Mouse (Mus musculus) limb, embryonic 12.5 days (tissue): ENCODE results near the gene Gpr82. TPM values are rescaled to one million over a fixed set of nuclear protein-coding genes. Genes with fewer than 3 reads are reported as not detected.
A peak's percentile ranks its signal among the peaks of the same experiment; 100 is the strongest.

Experiments
- ATAC-seq: fragments of 200-750 bp; cut with Nextera tagmentation; 2 replicates; pipeline ENCODE4 v1.8.0; 2017; ENCODE audit warnings: low read depth, moderate TSS enrichment; ENCODE audit not compliant: insufficient number of reproducible peaks, insufficient read depth, low FRiP score, low TSS enrichment
- H3K27ac ChIP-seq: fragments of 300-500 bp; sonication (generic); 2 replicates; pipeline ENCODE4 v1.5.1; 2016; ENCODE audit warnings: mild to moderate bottlenecking, moderate library complexity
- H3K27me3 ChIP-seq: fragments of 300-500 bp; sonication (generic); 2 replicates; pipeline ENCODE4 v1.6.1; 2016; ENCODE audit warnings: mild to moderate bottlenecking, moderate library complexity
- H3K36me3 ChIP-seq: fragments of 300-500 bp; sonication (generic); 2 replicates; pipeline ENCODE4 v1.6.1; 2016; ENCODE audit warnings: mild to moderate bottlenecking, moderate library complexity
- H3K4me1 ChIP-seq: fragments of 300-500 bp; sonication (generic); replicated peaks from 2 replicates; pipeline ENCODE4 v1.6.1; 2016
- H3K4me2 ChIP-seq: fragments of 300-500 bp; sonication (generic); 2 replicates; pipeline ENCODE4 v1.6.1; 2016; ENCODE audit warnings: mild to moderate bottlenecking, moderate library complexity
- H3K4me3 ChIP-seq: fragments of 300-500 bp; sonication (generic); replicated peaks from 2 replicates; pipeline ENCODE4 v1.5.1; 2016; ENCODE audit warnings: mild to moderate bottlenecking
- H3K9ac ChIP-seq: fragments of 300-500 bp; sonication (generic); replicated peaks from 2 replicates; pipeline ENCODE4 v1.6.1; 2016; ENCODE audit warnings: mild to moderate bottlenecking, moderate library complexity
- H3K9me3 ChIP-seq: fragments of 300-500 bp; sonication (generic); 2 replicates; pipeline ENCODE4 v1.6.1; 2016; ENCODE audit warnings: mild to moderate bottlenecking, moderate library complexity
- WGBS: fragments of 180-500 bp; shearing (Covaris S2); methylation state at CpG from one replicate; pipeline ENCODE4 v1.1.7; 2016; 5-methylcytosine and 5-hydroxymethylcytosine counted together
- microRNA-seq: library from miRNA; unstranded; fragments of <30 nt; microRNA quantifications from one replicate; pipeline ENCODE4, GENCODE M21; 2017
- polyA plus RNA-seq: library from polyadenylated mRNA; unstranded; fragments of >200 nt; fragmentation: Nextera tagmentation; extraction: Ambion mirVana; gene quantifications from 2 replicates; pipeline ENCODE4 v1.2.1, GENCODE M21; 2016

The Gpr82 gene
- polyA plus RNA-seq, 1 experiment from 2014 or later: 0.89 TPM

GRCm38 (mm10) chrX:13700681-13701080 is 39.5 kb downstream of the Gpr82 start:
- Histone ChIP-seq H3K9ac (no peak overlapping the region), H3K27ac (no peak overlapping the region), H3K27me3 (no peaks in the 10 kb centered on the region), H3K4me1 (no peaks in the 10 kb centered on the region), H3K36me3 (no peaks in the 10 kb centered on the region), H3K4me3 (no peak overlapping the region), H3K4me2 (no peak overlapping the region), H3K9me3 (no peaks in the 10 kb centered on the region)
- ATAC-seq: no peak
- 90% methylated on average over 3 of the region's 3 CpGs for WGBS

- 25% methylated on average over 2 of the region's 2 CpGs for WGBS
- no peak overlapping the region for H3K9ac ChIP-seq
- peak; percentile 73 for ATAC-seq
Measured at GRCm38 (mm10) chrX:13705051-13705450, 43.9 kb downstream of the Gpr82 start.

GRCm38 (mm10) chrX:13710174-13710573 is 49.0 kb downstream of the Gpr82 start:
- Histone ChIP-seq H3K27ac (no peak overlapping the region), H3K36me3 (peaks cover 3% of the 10 kb centered on the region; the same call in 1 of the 2 replicates), H3K4me1 (no peaks in the 10 kb centered on the region), H3K4me3 (no peak overlapping the region), H3K9ac (no peak overlapping the region), H3K9me3 (no peaks in the 10 kb centered on the region), H3K27me3 (no peaks in the 10 kb centered on the region), H3K4me2 (no peak overlapping the region)
- no peak for ATAC-seq
- 45% methylated on average over 2 of the region's 2 CpGs for WGBS

More at GRCm38 (mm10) chrX:13705051-13705450, 43.9 kb downstream of the Gpr82 start:
- Histone ChIP-seq H3K4me3 (no peak overlapping the region), H3K27ac (no peak overlapping the region), H3K27me3 (no peaks in the 10 kb centered on the region), H3K4me2 (no peak overlapping the region), H3K36me3 (no peaks in the 10 kb centered on the region), H3K4me1 (no peaks in the 10 kb centered on the region), H3K9me3 (no peaks in the 10 kb centered on the region)

Small RNA genes within 50 kb of the gene (microRNA-seq; reads per million reads assigned to microRNA genes)
- gene Gm25246: not detected

Other genes starting within 250 kb of the Gpr82 start
- gene Nyx, start 195.3 kb upstream of the Gpr82 start, polyA plus RNA-seq: 0.04 and 0.09 TPM in 2 replicates
- 0.97 and 2.0 TPM in 2 replicates for gene Gpr34, start 29.3 kb upstream of the Gpr82 start, polyA plus RNA-seq
- 12.9 and 14.1 TPM in 2 replicates for gene Cask, start 190.0 kb downstream of the Gpr82 start, polyA plus RNA-seq